Mouse (Mus musculus) neural tube, embryonic 11.5 days (tissue): ENCODE results near the gene Blnk. TPM values are rescaled to one million over a fixed set of nuclear protein-coding genes. Genes with fewer than 3 reads are reported as not detected.

Experiments used
- ATAC-seq: fragments of 200-750 bp; cut with Nextera tagmentation; 2 replicates; pipeline ENCODE4 v1.8.0; 2017; ENCODE audit warnings: moderate number of reproducible peaks, mild to moderate bottlenecking, moderate TSS enrichment, moderate library complexity; ENCODE audit not compliant: insufficient read depth, low FRiP score, low TSS enrichment
- DNase-seq: peaks from one replicate; pipeline ENCODE4 v3.0.0-alpha.2; 2015; ENCODE audit warnings: low spot score
- H3K27ac ChIP-seq: fragments of 300-500 bp; sonication (generic); 2 replicates; pipeline ENCODE4 v1.5.1; 2014; ENCODE audit warnings: low read depth, mild to moderate bottlenecking, low read length
- H3K27me3 ChIP-seq: fragments of 300-500 bp; sonication (generic); 2 replicates; pipeline ENCODE4 v1.6.1; 2014; ENCODE audit warnings: mild to moderate bottlenecking, low read length, mixed read lengths; ENCODE audit not compliant: control insufficient read depth, insufficient read depth
- H3K36me3 ChIP-seq: fragments of 300-500 bp; sonication (generic); 2 replicates; pipeline ENCODE4 v1.6.1; 2014; ENCODE audit warnings: mild to moderate bottlenecking, low read length, moderate library complexity, mixed read lengths; ENCODE audit not compliant: control insufficient read depth, insufficient read depth
- H3K4me1 ChIP-seq: fragments of 300-500 bp; sonication (generic); 2 replicates; pipeline ENCODE4 v1.6.1; 2014; ENCODE audit warnings: low read length, mixed read lengths; ENCODE audit not compliant: control insufficient read depth, insufficient read depth
- H3K4me2 ChIP-seq: fragments of 300-500 bp; sonication (generic); 2 replicates; pipeline ENCODE4 v1.6.1; 2014; ENCODE audit warnings: low read depth, mild to moderate bottlenecking, moderate library complexity
- H3K4me3 ChIP-seq: fragments of 300-500 bp; sonication (generic); 2 replicates; pipeline ENCODE4 v1.5.1; 2014; ENCODE audit warnings: low read depth, low read length
- H3K9ac ChIP-seq: fragments of 300-500 bp; sonication (generic); 2 replicates; pipeline ENCODE4 v1.6.1; 2014; ENCODE audit warnings: mild to moderate bottlenecking, low read length
- H3K9me3 ChIP-seq: fragments of 300-500 bp; sonication (generic); 2 replicates; pipeline ENCODE4 v1.6.1; 2016; ENCODE audit warnings: low read length; ENCODE audit not compliant: control insufficient read depth
- WGBS: fragments of 180-500 bp; shearing (Covaris S2); extraction: QIAGEN DNeasy Blood & Tissue Kit; methylation state at CpG from one replicate; pipeline ENCODE4 v1.1.7; 2014; 5-methylcytosine and 5-hydroxymethylcytosine counted together
- polyA plus RNA-seq: library from polyadenylated mRNA; unstranded; fragments of >200 nt; fragmentation: Nextera tagmentation; extraction: Ambion mirVana; gene quantifications from 2 replicates; pipeline ENCODE4 v1.2.1, GENCODE M21; 2014

Blnk gene
- polyA plus RNA-seq, 1 experiment from 2014 or later, result 0.45 TPM

GRCm38 (mm10) chr19:41007733-41008132 is 13.4 kb upstream of the Blnk start:
- H3K36me3 ChIP-seq, result no peaks in the 10 kb centered on the region
- WGBS, result 43% methylated on average over 4 of the region's 4 CpGs
- no peaks in the 10 kb centered on the region for H3K27me3 ChIP-seq
- no peaks in the 10 kb centered on the region for H3K4me1 ChIP-seq
- no peak overlapping the region for H3K4me2 ChIP-seq
- no peaks in the 10 kb centered on the region for H3K9me3 ChIP-seq
- no peak for DNase-seq
- H3K27ac ChIP-seq, result no peak overlapping the region
- no peak overlapping the region for H3K4me3 ChIP-seq
- ATAC-seq, result no peak
- no peak overlapping the region for H3K9ac ChIP-seq

GRCm38 (mm10) chr19:41007326-41007725 is 13.0 kb upstream of the Blnk start:
- Histone ChIP-seq H3K4me1 (no peaks in the 10 kb centered on the region), H3K36me3 (no peaks in the 10 kb centered on the region), H3K27me3 (no peaks in the 10 kb centered on the region), H3K4me2 (no peak overlapping the region), H3K27ac (no peak overlapping the region), H3K9ac (no peak overlapping the region), H3K9me3 (no peaks in the 10 kb centered on the region), H3K4me3 (no peak overlapping the region)
- WGBS, result 25% methylated on average over 6 of the region's 6 CpGs
- DNase-seq (no peak), ATAC-seq (no peak)

DNA sequence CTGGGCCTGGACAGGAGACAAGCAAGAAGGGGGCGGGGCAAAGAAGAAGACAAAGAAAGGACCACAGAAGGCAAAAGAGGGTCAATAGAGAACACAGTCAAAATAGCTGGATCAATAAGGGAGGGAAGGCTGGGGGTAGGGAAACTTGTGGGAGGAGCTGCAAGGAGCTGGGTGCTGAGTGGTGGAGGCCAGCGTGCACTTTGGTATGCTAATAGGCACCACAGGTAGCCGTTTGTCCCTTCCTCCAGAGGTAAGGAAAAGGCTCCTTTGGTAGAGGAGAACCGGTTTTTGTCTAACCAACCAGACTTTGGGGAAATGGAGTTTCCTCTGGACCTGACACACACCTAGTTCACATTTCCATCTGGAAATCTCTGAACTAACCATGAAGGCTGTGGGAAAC is 12.3 kb upstream of the Blnk start:
- no peaks in the 10 kb centered on the region for H3K36me3 ChIP-seq
- H3K27me3 ChIP-seq, result no peaks in the 10 kb centered on the region
- no peak overlapping the region for H3K27ac ChIP-seq
- no peak overlapping the region for H3K4me3 ChIP-seq
- H3K4me1 ChIP-seq, result no peaks in the 10 kb centered on the region
- H3K4me2 ChIP-seq, result no peak overlapping the region
- no peak overlapping the region for H3K9ac ChIP-seq
- ATAC-seq (no peak), DNase-seq (no peak)
- no peaks in the 10 kb centered on the region for H3K9me3 ChIP-seq
- WGBS, result 7% methylated on average over 4 of the region's 4 CpGs

DNA sequence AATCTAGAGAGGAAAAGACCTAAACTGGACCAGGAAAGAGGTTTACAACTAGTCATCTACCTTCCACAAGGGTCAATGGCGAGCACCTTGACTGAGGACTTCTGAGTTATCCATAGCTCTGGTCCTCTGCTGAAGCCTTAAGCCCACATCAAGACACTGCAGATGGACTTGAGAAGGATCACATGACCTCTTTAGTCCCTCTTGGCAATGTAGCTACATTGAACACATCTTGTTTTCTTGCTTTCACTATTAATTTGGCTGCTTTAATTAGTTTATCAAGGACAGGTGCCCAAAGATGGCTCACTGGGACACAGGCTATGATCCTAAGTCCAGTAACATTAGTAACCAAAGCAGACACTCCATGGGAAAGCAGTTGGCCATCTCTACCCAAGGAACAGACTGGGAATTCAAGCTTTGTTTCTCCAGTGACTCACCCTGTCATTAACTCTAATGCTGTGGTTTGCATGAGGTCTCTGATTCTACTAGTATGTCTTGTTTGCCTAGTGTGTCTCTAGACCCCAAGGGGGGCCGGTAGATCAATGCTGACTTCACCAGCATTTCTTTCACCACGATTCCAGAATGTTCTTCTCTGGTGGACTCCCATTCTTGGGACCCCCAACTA is 9.5 kb upstream of the Blnk start:
- Histone ChIP-seq H3K4me3 (no peak overlapping the region), H3K4me1 (no peaks in the 10 kb centered on the region), H3K9me3 (no peaks in the 10 kb centered on the region), H3K4me2 (no peak overlapping the region), H3K9ac (no peak overlapping the region), H3K27ac (no peak overlapping the region), H3K27me3 (no peaks in the 10 kb centered on the region), H3K36me3 (no peaks in the 10 kb centered on the region)
- WGBS, result 88% methylated on average over 3 of the region's 3 CpGs
- DNase-seq, result no peak
- ATAC-seq, result no peak

DNA sequence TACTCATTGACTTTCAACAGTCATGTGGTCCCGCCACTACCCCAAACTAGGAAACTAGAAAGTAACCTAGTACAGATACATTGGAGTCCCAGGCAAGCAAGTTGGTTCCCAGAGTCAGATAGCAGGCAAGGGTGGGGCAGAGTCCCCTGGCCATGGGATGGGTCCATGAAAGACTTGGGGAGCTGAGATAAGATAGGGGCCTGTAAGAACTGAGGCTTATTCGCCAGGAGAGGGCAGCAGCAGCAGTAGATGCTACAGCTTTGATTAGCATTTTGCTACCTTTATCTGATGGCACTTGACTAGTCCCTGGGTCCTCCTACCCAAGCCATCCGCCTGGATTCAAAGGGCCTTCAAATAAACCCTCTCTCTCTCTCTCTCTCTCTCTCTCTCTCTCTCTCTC is 5.2 kb upstream of the Blnk start:
- Histone ChIP-seq H3K4me1 (no peaks in the 10 kb centered on the region), H3K9ac (no peak overlapping the region), H3K27ac (no peak overlapping the region), H3K36me3 (no peaks in the 10 kb centered on the region), H3K27me3 (no peaks in the 10 kb centered on the region), H3K4me3 (no peak overlapping the region), H3K9me3 (no peaks in the 10 kb centered on the region), H3K4me2 (no peak overlapping the region)
- DNase-seq (no peak), ATAC-seq (no peak)
- 66% methylated on average over 3 of the region's 3 CpGs for WGBS

- Histone ChIP-seq H3K27me3 (no peaks in the 10 kb centered on the region), H3K27ac (no peak overlapping the region), H3K36me3 (no peaks in the 10 kb centered on the region), H3K4me1 (no peaks in the 10 kb centered on the region), H3K9ac (no peak overlapping the region), H3K4me2 (no peak overlapping the region), H3K9me3 (no peaks in the 10 kb centered on the region), H3K4me3 (no peak overlapping the region)
- ATAC-seq (no peak), DNase-seq (no peak)
- 47% methylated on average over 5 of the region's 5 CpGs for WGBS
Observed at GRCm38 (mm10) chr19:40998469-40999170, 4.3 kb upstream of the Blnk start.

DNA sequence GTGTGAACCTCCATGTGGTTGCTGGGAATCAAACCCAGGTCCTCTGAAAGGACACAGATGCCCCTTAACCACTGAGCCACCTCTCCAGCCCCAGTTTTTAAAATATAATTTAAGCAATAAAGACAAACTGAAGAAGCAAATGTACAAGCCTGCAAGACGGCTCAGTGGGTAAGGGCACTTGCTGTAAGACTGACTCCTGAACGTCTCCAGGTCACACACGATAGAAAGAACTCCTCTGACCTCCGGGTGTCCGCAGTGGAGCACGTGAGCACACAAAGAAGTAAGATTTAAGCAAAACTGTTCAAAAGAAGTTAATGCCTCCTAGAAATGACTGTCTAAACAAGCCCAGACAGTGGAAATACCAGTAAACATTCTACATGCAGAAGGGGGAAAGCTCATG is 2.4 kb upstream of the Blnk start:
- ATAC-seq (no peak), DNase-seq (no peak)
- 90% methylated on average over 6 of the region's 6 CpGs for WGBS
- no peaks in the 10 kb centered on the region for H3K27me3 ChIP-seq
- no peak overlapping the region for H3K9ac ChIP-seq
- H3K9me3 ChIP-seq, result no peaks in the 10 kb centered on the region
- H3K27ac ChIP-seq, result no peak overlapping the region
- no peak overlapping the region for H3K4me2 ChIP-seq
- no peak overlapping the region for H3K4me3 ChIP-seq
- H3K4me1 ChIP-seq, result no peaks in the 10 kb centered on the region
- no peaks in the 10 kb centered on the region for H3K36me3 ChIP-seq

GRCm38 (mm10) chr19:40995449-40996401 is 1.4 kb upstream of the Blnk start:
- Histone ChIP-seq H3K4me1 (no peaks in the 10 kb centered on the region), H3K4me2 (no peak overlapping the region), H3K9me3 (no peaks in the 10 kb centered on the region), H3K4me3 (no peak overlapping the region), H3K27ac (no peak overlapping the region), H3K27me3 (no peaks in the 10 kb centered on the region), H3K9ac (no peak overlapping the region), H3K36me3 (no peaks in the 10 kb centered on the region)
- no peak for DNase-seq
- no peak for ATAC-seq
- 46% methylated on average over 21 of the region's 21 CpGs for WGBS
